Mouse (Mus musculus) A20 (cell line): ENCODE data around the gene Fam193b.

Source experiments
- DNase-seq: peaks from one replicate; pipeline ENCODE4 v3.0.0-alpha.2; 2011; ENCODE audit warnings: low read depth, low spot score

Gene Fam193b

GRCm38 (mm10) chr13:55500575-55500974, 70.3 kb downstream of the Fam193b start:
- no peak for DNase-seq

GRCm38 (mm10) chr13:55498906-55499305, 72.0 kb downstream of the Fam193b start:
- DNase-seq, result no peak

- DNase-seq, result no peak
Measured at GRCm38 (mm10) chr13:55496661-55497060, 74.3 kb downstream of the Fam193b start.

GRCm38 (mm10) chr13:55495702-55496101, 75.2 kb downstream of the Fam193b start:
- no peak for DNase-seq

DNA sequence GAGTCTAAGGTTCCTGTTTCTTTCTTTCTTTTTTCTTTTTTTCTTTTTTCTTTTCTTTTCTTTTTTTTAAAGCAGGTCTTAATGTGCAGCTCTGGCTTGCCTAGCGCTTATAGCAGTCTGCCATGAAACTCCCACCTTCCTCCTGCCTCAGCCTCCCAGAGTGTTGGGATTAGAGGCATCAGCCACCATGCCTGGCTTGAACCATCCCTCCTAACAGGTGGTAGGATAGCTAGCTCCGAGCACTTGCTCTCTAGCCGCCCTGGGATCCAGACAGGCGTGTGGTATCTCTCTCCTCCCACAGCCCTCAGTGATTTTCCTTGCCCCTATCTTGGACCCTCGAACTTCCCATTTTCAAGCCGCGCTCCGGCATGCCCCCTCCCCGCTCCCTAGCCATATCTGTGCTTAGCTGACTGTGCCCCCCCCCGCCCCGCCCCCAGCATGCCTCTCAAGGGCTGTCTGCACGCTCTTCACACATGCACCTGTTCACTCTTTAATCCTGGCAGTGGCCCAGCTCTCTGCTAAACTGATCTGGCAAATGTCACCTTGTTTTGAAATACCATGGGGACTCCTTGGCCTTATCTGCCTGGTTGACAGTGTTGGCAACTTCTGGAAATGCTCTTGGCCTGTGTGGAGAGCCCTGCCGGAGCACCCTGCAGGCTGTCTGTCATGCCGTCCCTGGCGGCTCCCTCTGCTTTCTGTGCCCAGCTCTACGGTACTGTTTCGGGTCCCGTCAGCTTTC, 75.9 kb downstream of the Fam193b start:
- no peak for DNase-seq

- no peak for DNase-seq
Measured at GRCm38 (mm10) chr13:55494257-55494656, 76.7 kb downstream of the Fam193b start.
